Mouse (Mus musculus): Measurements from ENCODE around the gene Atxn10. TPM values are rescaled to one million over a fixed set of nuclear protein-coding genes. Genes with fewer than 3 reads are reported as not detected.

The Atxn10 gene
- polyA plus RNA-seq, 1 experiment from 2014 or later: 286 TPM

DNA sequence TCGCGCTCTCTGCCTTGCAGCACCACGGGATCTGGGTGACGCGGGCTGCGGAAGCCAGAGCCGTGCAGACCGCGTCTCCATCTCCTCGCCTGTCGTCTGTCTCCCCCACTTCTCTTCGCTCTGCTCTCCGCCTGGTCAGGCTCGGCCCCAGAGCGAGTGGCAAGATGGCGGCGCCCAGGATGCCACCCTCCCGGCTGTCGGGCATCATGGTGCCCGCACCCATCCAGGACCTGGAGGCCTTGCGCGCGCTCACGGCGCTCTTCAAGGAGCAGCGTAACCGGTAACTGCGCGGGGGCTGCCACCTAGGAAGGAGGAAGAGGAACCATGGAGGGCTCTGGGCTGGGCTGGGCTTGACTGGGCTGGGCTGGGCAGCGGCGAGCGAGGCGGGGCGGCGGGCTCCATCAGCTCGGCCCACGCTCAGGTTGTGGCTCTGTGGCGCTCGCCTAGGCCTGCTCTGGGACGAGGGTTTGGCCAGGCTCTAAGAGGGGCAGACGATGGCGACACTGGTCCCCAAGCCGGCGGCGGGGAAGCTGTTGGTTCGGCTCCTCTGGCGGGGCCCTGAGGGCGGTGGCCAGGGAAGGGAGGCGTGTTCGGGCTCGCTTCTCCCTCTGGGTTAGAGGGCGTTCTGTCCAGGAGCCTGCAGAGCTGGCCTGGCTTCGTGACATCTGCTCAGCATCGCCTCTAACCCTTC, 401 bp downstream of the Atxn10 start:
- ATAC-seq (ENCODE audit: insufficient number of reproducible peaks, low FRiP score, low TSS enrichment, low read depth): peak; percentile 91
- H3K4me1 ChIP-seq: peaks cover 13% of the 10 kb centered on the region
- H3K4me3 ChIP-seq: peak overlapping the region; percentile 79
- peak overlapping the region; percentile 99 for H3K27ac ChIP-seq
- WGBS: under 1% methylated on average over 51 of the region's 54 CpGs
- peak overlapping the region; percentile 68 for H3K9ac ChIP-seq
- no peaks in the 10 kb centered on the region for H3K27me3 ChIP-seq
- peak overlapping the region; percentile 57 for H3K4me2 ChIP-seq
- no peaks in the 10 kb centered on the region for H3K9me3 ChIP-seq
- no peaks in the 10 kb centered on the region for H3K36me3 ChIP-seq

DNA sequence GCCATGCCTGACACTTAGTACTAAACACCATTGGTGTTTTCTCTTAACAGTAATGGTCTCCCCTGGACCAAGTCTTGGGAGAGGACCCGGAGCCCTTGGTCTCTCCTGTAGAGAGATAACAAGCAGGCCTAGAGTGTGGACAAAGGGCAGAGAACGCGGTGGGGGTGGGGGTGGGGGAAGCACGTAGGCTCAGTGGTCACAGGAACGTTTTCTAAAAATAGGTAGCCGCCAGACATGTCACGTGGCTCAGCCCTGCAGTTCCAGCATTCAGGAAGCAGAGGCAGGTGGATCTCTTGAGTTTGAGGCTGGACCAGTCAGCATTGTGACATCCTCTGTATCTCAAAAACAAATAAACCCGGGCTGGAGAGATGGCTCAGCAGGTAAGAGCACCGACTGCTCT, 1.2 kb downstream of the Atxn10 start:
- 49% methylated on average over 9 of the region's 9 CpGs for WGBS
- Histone ChIP-seq H3K9me3 (no peaks in the 10 kb centered on the region), H3K36me3 (no peaks in the 10 kb centered on the region), H3K4me2 (peak overlapping the region; percentile 57), H3K9ac (peak overlapping the region; percentile 68; the same call in 1 of the 2 replicates), H3K27me3 (no peaks in the 10 kb centered on the region), H3K4me3 (peak overlapping the region; percentile 79), H3K4me1 (peaks cover 13% of the 10 kb centered on the region), H3K27ac (peak overlapping the region; percentile 99)
- ATAC-seq (ENCODE audit: insufficient number of reproducible peaks, low FRiP score, low TSS enrichment, low read depth): no peak

- H3K9me3 ChIP-seq: no peaks in the 10 kb centered on the region
- 93% methylated on average over 5 of the region's 5 CpGs for WGBS
- no peak overlapping the region for H3K4me3 ChIP-seq
- no peaks in the 10 kb centered on the region for H3K36me3 ChIP-seq
- H3K27me3 ChIP-seq: no peaks in the 10 kb centered on the region
- H3K4me2 ChIP-seq: no peak overlapping the region
- no peak for ATAC-seq (ENCODE audit: insufficient number of reproducible peaks, low FRiP score, low TSS enrichment, low read depth)
- H3K27ac ChIP-seq: no peak overlapping the region
- peaks cover 13% of the 10 kb centered on the region for H3K4me1 ChIP-seq
- H3K9ac ChIP-seq: no peak overlapping the region
Observed at GRCm38 (mm10) chr15:85337979-85338378, 1.9 kb downstream of the Atxn10 start.

GRCm38 (mm10) chr15:85342246-85342645, 6.2 kb downstream of the Atxn10 start:
- no peaks in the 10 kb centered on the region for H3K27me3 ChIP-seq

DNA sequence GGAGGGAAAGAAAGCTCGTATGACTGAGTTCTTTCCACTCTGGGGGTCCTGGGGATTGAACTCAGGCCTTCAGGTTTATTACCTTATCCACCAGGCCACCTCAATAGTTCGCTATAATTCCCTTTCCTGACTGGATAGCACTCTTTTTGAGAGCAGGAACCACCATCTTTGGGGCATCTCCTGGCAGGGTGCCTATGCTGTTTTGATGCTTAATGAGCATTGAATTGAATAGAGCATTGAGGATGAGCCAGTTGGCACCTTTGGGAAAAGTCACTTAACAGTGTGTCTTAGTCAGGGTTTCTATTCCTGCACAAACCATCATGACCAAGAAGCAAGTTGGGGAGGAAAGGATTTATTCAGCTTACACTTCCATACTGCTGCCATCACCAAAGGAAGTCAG, 8.6 kb downstream of the Atxn10 start:
- Histone ChIP-seq H3K27me3 (no peaks in the 10 kb centered on the region), H3K4me2 (no peak overlapping the region), H3K9me3 (no peaks in the 10 kb centered on the region), H3K4me1 (no peaks in the 10 kb centered on the region), H3K36me3 (peaks cover 8% of the 10 kb centered on the region), H3K4me3 (no peak overlapping the region), H3K9ac (no peak overlapping the region), H3K27ac (no peak overlapping the region)
- 73% methylated on average over 2 of the region's 2 CpGs for WGBS
- ATAC-seq (ENCODE audit: insufficient number of reproducible peaks, low FRiP score, low TSS enrichment, low read depth): no peak

More at GRCm38 (mm10) chr15:85342246-85342645, 6.2 kb downstream of the Atxn10 start:
- Histone ChIP-seq H3K36me3 (peaks cover 8% of the 10 kb centered on the region), H3K9ac (no peak overlapping the region), H3K4me1 (peaks cover 6% of the 10 kb centered on the region), H3K4me3 (no peak overlapping the region), H3K27ac (no peak overlapping the region), H3K4me2 (no peak overlapping the region), H3K9me3 (no peaks in the 10 kb centered on the region)
- no peak for ATAC-seq (ENCODE audit: insufficient number of reproducible peaks, low FRiP score, low TSS enrichment, low read depth)
- 83% methylated on average over 2 of the region's 2 CpGs for WGBS

DNA sequence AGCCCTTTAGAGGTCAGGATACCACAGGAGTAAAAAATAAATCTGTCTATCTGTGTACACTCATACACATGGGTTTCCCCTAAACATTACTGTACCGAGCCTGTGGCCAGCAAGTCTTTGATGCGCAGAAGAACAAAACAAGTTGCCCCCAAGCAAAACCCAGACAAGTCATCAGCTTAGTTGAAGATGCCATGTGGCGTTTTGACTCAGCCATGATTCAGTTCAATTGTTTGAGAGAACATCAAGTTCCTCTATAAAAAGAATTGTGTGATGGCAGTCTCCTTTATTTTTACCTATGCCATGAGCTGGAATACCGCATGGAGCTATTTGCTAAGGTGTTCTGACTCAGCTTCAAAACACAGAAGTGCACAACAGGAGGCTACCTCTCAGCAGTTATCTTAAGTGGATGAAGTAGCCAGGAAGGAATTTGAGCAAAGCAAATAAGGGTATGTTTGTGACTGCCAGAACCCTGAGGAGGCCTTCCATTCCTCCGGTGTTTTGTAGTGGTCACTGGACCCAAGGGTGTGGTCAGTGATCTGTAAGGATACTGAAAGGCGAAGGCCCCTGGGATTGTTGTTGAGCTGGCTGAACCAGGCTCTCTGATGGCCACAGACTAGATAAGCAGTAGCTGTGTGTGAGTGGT, 11.1 kb downstream of the Atxn10 start:
- H3K36me3 ChIP-seq: peaks cover 8% of the 10 kb centered on the region
- no peak overlapping the region for H3K4me3 ChIP-seq
- no peak for ATAC-seq (ENCODE audit: insufficient number of reproducible peaks, low FRiP score, low TSS enrichment, low read depth)
- 84% methylated on average over 6 of the region's 6 CpGs for WGBS
- no peak overlapping the region for H3K27ac ChIP-seq
- H3K4me2 ChIP-seq: no peak overlapping the region
- H3K9ac ChIP-seq: no peak overlapping the region
- no peaks in the 10 kb centered on the region for H3K9me3 ChIP-seq
- H3K4me1 ChIP-seq: no peaks in the 10 kb centered on the region
- H3K27me3 ChIP-seq: no peaks in the 10 kb centered on the region

- Histone ChIP-seq H3K27ac (no peak overlapping the region), H3K9me3 (no peaks in the 10 kb centered on the region), H3K27me3 (no peaks in the 10 kb centered on the region), H3K9ac (no peak overlapping the region), H3K4me2 (no peak overlapping the region), H3K4me3 (no peak overlapping the region), H3K4me1 (no peaks in the 10 kb centered on the region), H3K36me3 (peaks cover 7% of the 10 kb centered on the region)
- 87% methylated on average over 2 of the region's 2 CpGs for WGBS
- no peak for ATAC-seq (ENCODE audit: insufficient number of reproducible peaks, low FRiP score, low TSS enrichment, low read depth)
Observed at GRCm38 (mm10) chr15:85350144-85350543, 14.1 kb downstream of the Atxn10 start.

GRCm38 (mm10) chr15:85354060-85354459, 18.0 kb downstream of the Atxn10 start:
- Histone ChIP-seq H3K4me1 (0 out of 2 replicates have a peak, but pooled peaks cover 6% of the 10 kb centered on the region), H3K4me3 (no peak overlapping the region), H3K9me3 (no peaks in the 10 kb centered on the region), H3K36me3 (no peaks in the 10 kb centered on the region), H3K4me2 (no peak overlapping the region), H3K27me3 (no peaks in the 10 kb centered on the region), H3K27ac (no peak overlapping the region), H3K9ac (no peak overlapping the region)
- no peak for ATAC-seq (ENCODE audit: insufficient number of reproducible peaks, low FRiP score, low TSS enrichment, low read depth)
- 83% methylated on average over 9 of the region's 9 CpGs for WGBS

DNA sequence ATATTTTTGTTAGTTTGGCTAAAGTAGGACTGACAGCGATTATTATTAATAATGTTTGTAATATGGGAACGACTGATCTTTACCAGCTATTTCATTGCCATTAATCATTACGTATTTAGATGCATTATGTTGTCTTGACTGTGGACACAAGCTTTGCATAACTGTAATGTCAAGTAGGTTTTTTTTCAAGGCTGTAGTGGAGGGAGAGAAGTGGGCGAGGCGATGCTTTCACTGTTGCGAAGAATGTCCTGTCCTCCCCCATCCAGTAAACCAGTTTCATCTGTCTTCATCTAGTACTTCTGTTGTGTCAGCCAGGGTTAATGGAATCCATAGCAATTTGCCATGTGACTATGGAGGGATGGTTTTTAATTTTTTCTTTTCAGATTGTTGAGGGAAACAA, 20.1 kb downstream of the Atxn10 start:
- peak overlapping the region; percentile 17; the same call in 1 of the 2 replicates for H3K27ac ChIP-seq
- peaks cover 12% of the 10 kb centered on the region for H3K36me3 ChIP-seq
- H3K4me1 ChIP-seq: 0 out of 2 replicates have a peak, but pooled peaks cover 9% of the 10 kb centered on the region
- H3K9ac ChIP-seq: no peak overlapping the region
- no peaks in the 10 kb centered on the region for H3K9me3 ChIP-seq
- ATAC-seq (ENCODE audit: insufficient number of reproducible peaks, low FRiP score, low TSS enrichment, low read depth): no peak
- H3K4me2 ChIP-seq: no peak overlapping the region
- no peak overlapping the region for H3K4me3 ChIP-seq
- 56% methylated on average over 6 of the region's 6 CpGs for WGBS
- no peaks in the 10 kb centered on the region for H3K27me3 ChIP-seq

- Histone ChIP-seq H3K27ac (no peak overlapping the region), H3K36me3 (peaks cover 25% of the 10 kb centered on the region), H3K4me1 (0 out of 2 replicates have a peak, but pooled peaks cover 9% of the 10 kb centered on the region), H3K27me3 (no peaks in the 10 kb centered on the region), H3K9me3 (no peaks in the 10 kb centered on the region), H3K4me3 (no peak overlapping the region), H3K4me2 (no peak overlapping the region), H3K9ac (no peak overlapping the region)
- WGBS: 80% methylated on average over 4 of the region's 4 CpGs
- no peak for ATAC-seq (ENCODE audit: insufficient number of reproducible peaks, low FRiP score, low TSS enrichment, low read depth)
Observed at GRCm38 (mm10) chr15:85357465-85358225, 21.6 kb downstream of the Atxn10 start.

GRCm38 (mm10) chr15:85359483-85359882, 23.4 kb downstream of the Atxn10 start:
- no peaks in the 10 kb centered on the region for H3K9me3 ChIP-seq
- H3K4me1 ChIP-seq: 0 out of 2 replicates have a peak, but pooled peaks cover 9% of the 10 kb centered on the region
- H3K27ac ChIP-seq: 0 out of 2 replicates have a peak overlapping the region, but pooled peaks have one; percentile 28
- peaks cover 41% of the 10 kb centered on the region for H3K36me3 ChIP-seq
- ATAC-seq (ENCODE audit: insufficient number of reproducible peaks, low FRiP score, low TSS enrichment, low read depth): no peak
- H3K4me2 ChIP-seq: no peak overlapping the region
- no peaks in the 10 kb centered on the region for H3K27me3 ChIP-seq
- 42% methylated on average over 2 of the region's 2 CpGs for WGBS
- H3K4me3 ChIP-seq: no peak overlapping the region
- H3K9ac ChIP-seq: no peak overlapping the region

DNA sequence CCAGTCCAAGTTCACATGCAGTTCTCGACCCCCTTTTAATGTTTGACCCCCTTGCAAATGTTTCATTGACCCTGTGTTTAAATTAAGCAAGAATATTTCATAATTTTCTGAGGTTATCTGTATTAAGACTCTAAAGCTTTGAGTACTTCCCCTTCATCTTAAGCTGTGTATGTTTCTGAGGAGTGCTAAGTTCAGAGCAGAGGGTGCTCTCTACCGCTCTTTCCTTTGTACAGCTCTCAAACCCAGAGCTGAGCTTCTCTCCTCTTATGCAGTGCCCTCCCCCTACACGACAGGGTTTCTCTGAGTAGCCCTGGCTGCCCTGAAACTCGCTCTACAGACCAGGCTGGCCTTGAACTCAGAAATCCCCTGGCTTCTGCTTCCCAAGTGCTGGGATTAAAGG, 23.9 kb downstream of the Atxn10 start:
- Histone ChIP-seq H3K9ac (no peak overlapping the region), H3K36me3 (peaks cover 45% of the 10 kb centered on the region), H3K27me3 (no peaks in the 10 kb centered on the region), H3K4me1 (0 out of 2 replicates have a peak, but pooled peaks cover 9% of the 10 kb centered on the region), H3K9me3 (no peaks in the 10 kb centered on the region), H3K4me3 (no peak overlapping the region), H3K27ac (no peak overlapping the region), H3K4me2 (no peak overlapping the region)
- no peak for ATAC-seq (ENCODE audit: insufficient number of reproducible peaks, low FRiP score, low TSS enrichment, low read depth)
- 81% methylated on average over 4 of the region's 4 CpGs for WGBS
